Mouse (Mus musculus) gastrocnemius, adult 18-20 months (tissue): ENCODE results near the gene Bcas3. TPM values are rescaled to one million over a fixed set of nuclear protein-coding genes. Genes with fewer than 3 reads are reported as not detected.
"Not testable (repeated sequence)": the region's sequence is repeated elsewhere in the genome, so short reads cannot be mapped to it uniquely, and the experiment has no call there.

Source experiments
- DNase-seq: peaks from one replicate; pipeline ENCODE4 v3.0.0; 2021; ENCODE audit warnings: low spot score
- total RNA-seq, 2 experiments: library from RNA; stranded (reverse); gene quantifications; 2 replicates each; pipeline ENCODE4 v1.2.3; 2021

The Bcas3 gene
- total RNA-seq, 2 experiments from 2014 or later: 40.7 to 47.3 TPM

DNA sequence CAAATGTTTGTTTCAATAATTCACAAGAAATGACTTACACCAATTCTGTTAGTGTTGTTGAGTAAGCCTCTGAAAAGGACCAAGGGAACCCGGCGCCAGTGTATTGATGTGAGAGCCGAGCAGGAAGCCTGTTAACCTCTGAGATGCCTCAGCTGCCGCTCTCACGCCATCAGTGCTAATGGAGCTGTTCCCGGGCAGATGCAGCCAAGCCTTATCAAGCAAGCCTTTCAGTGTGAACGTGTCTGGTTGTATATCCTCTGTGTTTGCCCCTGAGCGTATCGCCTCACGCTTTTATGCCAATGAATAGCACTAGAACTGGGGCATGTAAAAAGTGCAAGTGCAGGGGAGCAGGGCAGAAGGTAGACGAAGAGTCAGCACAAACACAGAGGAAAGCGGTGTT is 121.4 kb downstream of the Bcas3 start:
- no peak for DNase-seq

DNA sequence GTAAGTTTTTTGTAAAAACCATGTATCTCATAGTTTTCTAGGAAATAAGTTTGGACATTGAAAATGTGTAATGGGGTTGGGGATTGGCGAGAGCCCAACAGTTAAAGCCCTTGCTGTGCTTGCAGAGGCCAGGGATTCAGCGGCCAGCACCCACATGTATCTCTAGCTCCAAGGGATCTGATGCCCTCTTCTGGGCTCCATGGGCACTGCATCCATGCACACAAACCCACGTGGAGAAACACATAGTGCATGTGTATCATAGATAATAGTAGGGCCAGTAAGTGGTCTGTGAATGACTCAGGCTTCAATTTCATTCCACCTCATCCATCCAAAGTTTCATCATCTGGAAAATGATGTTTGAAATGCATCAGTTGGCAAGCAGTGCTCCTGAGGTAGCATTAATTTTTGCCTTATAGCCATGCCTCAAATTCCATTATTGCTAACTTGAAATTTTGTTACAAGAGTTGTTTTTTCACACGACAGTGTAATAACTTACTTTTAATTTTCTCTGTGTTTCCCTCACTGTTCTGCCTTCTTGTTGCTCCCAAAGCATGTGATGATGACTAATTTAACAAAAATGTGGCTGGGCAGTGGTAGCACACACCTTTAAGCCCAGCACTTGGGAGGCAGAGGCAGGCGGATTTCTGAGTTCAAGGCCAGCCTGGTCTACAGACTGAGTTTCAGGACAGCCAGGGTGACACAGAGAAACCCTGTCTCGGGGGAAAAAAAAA is 129.9 kb downstream of the Bcas3 start:
- DNase-seq: peak; percentile 12

DNA sequence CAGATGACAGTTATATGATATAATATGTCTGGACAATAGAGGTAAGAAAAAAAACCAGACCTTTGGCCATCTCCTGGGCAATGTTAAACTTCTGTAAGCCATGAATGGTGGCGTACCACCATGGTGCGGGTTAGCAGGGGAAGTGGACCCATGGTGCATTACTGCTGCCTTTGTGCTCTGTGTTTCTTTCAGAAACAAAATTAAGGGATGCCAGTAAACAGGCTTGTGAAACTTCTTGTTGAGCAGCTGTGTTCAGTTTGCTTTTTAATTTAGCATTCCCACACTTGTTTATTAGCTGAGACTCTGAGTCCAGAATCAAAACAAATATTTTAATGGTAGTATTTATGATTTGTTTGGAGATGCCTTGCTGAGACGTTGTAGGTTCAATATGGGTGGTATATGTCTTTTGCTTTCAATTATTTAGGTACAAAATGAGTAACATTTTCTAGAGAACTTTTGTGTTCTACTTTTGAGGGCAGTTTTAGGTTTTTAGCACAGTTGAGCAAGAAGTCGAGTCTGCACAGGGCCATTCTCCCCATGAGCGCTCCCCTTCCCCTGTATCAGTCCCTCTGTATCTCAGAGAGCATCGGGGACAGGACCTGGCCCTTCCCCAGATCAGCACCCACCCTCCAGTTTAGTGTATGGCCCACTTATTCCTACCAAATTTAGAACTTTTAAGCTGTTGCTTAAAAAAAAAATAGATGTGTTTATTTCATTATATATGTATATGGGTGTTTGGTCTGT is 132.4 kb downstream of the Bcas3 start:
- no peak for DNase-seq

DNA sequence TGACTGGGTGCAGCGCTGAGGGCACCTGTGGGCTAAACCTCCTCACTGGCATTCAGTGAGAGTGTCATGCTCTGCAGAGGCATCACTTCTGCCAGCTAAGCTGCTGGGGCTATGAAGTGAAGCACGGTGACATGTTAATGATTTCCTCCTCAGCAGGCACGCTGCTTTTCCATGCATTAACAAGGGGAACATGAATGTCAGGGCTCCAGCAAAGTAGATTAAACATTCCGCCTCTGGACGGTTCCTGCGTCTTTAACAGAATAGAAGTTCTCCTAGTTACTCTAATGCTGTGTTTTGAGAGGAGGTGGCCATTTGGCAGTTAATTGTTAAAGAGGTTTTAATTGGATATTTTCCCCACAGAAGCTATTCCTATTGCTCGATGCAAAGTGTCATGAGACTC is 134.5 kb downstream of the Bcas3 start:
- DNase-seq: no peak

DNA sequence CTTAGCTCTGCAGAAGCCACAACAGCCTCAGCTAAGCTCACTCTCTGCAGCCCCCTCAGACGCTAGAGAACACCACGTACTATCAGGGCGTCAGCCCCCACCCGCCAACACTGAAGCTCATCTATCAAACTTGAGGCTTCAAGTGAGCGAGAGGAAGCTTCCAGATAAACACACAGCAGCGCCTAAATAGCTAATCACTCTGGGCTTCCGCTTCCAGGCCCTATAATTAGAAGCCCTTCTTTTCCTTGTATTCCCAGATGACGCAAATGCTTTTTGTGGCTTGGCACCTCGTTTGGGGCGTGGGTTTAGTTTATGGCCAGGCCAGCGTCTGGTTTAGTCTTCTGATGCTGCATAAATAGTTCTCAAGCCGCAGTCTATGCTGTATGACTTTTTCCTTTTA is 139.3 kb downstream of the Bcas3 start:
- peak; percentile 87 for DNase-seq

DNA sequence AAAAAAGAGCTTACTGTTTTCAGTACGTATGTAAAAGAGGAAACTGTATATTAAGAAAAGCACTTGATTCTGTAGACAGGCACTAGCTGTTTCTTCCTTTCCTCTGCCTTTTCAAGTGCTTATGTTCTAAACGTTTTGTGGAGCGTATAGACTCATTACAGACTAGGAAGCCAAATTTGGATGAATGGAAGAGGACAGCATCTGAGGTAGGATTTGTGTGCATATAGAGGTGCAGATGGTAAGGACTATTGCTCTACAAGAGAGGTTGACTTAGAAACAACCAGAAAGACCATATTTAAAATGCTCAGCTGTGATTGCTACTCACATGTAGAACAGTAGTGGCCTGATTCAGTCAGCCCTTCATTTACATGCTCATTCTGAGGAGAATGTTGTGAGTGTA is 139.7 kb downstream of the Bcas3 start:
- DNase-seq: no peak

DNA sequence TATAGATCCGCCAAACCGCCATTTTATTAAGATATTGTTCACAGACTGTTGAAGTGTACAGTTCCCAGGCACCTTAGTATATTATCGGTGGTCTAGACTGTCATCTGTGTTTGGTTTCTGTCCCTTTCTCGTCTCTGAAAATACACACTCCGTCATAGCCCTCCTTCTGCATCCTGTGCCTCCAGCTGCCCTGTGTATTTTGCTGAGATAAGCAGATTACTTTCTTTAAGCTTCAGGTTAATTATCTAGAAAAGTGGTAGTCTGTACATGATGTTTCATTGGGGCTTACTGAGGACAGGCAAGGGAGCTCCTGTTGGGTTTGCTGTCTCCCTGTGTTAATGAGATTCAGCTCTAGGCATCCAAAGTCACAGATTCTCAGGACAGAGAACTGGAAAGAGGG is 146.6 kb downstream of the Bcas3 start:
- no peak for DNase-seq

DNA sequence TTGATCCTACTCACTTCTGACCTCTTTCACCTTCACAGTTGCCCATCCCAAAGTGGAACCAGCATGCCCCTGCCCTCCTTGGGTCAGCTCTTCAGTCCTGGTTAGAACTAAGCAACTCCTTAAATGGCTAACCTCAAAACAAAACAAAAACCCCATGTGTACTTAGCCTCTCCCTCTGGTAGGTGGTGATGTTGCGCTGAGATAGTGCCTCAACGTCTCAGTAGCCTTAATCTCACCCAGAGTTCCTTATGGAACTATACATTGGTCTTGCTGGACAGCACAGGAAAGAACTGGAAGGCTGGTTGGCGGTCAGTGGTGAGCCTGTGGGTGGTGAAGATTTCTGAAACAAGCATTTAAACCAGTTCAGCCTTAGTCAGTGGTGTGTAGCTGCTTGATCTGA is 149.1 kb downstream of the Bcas3 start:
- no peak for DNase-seq

DNA sequence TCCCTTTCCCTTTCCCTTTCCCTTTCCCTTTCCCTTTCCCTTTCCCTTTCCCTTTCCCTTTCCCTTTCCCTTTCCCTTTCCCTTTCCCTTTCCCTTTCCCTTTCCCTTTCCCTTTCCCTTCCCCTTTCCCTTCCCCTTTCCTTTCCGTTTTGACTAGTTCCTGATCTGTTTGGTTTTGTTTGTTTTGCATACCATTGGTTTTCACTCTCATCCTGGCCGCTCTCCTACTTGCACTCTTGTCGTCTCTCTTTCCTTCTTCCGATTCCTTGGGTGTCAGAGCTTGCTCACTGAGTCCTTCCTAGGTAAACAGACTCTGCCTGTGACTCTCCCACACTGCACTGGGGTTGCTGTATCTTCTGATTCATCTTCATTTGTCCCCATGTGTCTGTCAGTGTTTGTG is 151.8 kb downstream of the Bcas3 start:
- DNase-seq: not testable (repeated sequence)

DNA sequence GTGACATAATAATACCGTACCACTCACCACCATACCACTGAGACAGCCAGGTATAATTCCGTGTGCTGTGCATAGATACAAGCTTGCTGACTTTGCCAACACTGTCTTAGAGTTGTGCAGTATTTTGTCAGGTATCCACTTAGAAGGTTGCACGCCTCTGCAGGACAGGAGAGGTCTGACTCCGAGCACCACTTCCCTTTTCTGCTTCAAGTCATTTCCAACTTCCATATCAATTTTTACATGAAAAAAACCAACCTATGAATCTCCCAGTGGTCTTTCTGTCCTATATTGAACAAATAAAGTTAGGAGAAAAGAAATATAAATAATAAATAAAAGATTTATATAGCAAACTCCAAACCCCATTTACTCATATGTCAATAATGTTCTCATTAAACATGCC is 152.8 kb downstream of the Bcas3 start:
- DNase-seq: no peak

DNA sequence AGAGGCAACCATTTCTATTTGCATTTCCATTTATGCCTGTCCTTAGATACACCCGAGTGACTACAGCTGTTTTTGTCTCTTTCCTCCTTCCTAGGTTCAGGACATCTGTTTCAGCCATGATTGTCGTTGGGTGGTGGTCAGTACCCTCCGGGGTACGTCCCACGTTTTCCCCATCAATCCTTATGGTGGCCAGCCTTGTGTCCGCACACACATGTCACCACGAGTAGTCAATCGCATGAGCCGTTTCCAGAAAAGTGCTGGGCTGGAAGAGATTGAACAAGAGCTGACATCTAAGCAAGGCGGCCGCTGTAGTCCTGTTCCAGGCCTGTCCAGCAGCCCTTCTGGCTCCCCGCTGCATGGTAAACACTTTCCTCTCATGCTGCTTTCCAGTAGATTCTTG is 156.4 kb downstream of the Bcas3 start:
- DNase-seq: no peak

DNA sequence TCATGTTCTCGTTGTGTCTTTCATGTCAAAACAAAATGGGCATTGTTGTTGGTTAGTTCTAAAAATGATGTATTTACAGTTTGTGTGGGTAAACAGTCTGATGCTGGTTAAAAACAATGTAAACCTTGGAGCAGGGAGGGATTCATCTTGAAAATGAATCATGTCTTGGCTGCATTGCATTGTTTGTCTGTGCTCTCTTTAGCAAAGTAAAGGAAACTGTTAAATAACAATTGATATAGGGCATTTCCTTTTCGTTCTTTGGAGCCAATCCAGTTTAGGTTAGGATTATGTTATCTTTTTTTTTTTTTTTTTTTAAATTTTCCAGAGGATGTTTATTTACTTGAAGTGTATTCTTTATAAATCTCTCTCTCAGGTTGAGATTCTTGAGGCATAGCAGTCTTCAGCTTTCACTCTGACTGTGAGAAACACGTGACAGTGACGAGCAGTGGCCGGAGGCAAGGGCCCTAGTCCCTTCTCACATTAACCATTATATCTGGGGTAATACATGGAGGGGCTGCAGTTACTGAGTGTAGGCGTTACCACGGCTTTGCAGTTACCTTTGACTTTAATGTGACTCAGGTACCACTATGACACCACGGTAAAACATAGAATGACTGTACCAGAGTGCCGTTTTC is 158.4 kb downstream of the Bcas3 start:
- DNase-seq: no peak

DNA sequence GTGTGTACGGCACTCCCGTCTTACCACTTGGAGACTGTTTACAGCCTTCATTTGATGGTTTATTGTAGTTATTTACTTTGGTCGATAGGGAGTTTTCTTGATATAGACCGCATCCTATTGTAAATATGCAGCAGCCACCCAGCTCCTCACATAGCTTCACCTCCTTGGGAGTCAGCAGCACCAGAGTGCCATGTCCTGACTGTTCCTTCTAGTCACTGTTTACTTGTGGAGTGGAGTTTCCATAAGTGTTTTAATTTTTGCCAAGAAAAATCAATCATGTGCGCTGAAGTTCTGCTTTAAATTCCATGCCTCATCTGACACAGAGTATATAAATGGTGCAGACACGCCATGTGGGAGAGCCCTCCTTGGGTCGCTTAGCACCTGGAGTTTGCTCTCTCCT is 163.8 kb downstream of the Bcas3 start:
- no peak for DNase-seq

DNA sequence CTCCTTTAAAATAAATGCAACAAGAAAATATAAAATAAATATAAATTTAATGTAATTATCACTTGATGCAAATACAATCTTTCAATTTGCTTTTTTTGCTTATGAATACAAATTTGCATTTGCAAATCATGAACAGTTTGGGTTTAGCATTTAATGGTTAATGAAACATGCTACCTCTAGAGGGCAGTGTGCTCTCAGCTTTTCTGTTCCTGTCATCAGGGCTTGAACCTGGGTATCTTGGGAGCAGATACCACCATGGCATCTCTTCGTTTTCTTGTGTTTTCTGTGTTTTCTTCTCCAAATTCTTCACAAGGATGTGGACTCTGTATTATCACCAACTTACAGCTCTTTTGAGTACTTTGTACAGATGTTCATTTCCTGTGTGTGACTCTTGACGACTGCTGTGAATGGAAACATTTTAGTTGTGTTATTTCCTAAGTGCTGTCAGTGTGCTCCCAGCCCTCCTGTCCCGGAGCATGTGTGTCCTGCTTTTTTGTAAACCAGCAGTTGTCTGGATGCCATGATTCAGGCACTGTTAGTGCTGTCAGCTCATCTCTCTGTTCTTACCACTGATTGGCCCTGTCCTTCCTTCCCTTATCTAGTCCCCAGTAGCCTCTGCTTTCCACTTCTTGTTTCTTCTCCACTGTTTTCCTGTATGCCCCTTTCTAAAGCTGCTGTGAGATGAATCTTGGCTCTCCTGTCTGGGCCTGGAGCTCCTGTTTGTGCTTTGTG is 165.2 kb downstream of the Bcas3 start:
- DNase-seq: peak; percentile 38

DNA sequence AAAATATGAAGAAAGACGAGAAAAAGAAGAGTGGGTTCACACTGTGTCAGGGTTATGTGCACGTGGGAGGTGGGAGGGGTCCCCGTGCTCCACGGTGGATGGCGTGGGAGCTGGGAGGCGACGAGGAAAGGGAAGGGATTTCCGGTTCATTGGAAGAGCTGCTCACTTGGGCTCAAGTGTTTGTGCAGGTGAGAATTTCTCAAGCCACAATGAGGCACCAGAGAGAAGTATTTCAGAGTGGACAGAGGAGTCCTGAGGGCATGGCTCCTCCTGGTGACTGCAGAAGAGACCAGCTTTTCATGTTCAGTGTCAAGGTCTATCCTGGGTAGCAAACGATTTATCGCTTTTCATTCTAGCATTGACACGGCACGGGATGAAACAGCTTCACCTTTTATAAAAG is 167.3 kb downstream of the Bcas3 start:
- no peak for DNase-seq

DNA sequence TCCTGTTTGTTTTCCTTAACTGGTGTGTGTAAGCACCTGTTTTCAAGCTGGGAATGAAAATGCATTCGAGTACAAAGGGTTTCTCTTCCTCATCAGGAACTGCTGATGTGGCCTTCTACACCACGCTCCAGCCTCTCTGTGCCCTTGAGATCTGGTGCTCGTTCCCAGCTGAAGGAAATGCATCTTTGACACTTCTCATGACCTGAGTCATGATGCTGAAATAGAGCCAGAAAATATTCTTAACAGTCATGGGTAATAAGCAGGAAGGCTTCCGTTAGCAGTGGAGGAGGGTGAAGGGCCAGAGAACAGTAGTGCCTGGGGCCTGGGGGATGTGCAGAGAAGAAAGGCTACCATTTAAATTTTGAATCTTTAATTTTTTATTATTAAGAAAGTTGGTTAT is 168.0 kb downstream of the Bcas3 start:
- DNase-seq: peak; percentile 47

DNA sequence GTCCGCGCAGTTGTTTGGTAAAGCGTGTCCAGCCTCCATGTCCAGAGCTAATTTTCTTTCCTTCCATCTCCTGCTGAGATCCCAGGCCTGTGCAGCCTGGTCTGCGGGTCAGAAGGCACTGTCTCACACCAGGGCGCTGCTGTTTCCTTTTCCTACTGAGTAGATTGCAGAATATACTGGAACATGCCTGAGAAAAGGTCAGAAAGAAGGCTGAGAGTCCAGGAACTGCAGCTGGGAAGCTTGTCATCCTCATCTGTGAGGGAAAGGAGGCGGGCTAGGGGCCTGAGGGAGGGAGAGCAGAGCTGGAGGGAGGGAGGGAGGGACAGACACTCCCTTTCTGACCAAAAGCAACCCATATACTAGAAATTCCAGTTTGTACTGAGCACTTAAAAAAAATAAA is 170.7 kb downstream of the Bcas3 start:
- DNase-seq: peak; percentile 43

DNA sequence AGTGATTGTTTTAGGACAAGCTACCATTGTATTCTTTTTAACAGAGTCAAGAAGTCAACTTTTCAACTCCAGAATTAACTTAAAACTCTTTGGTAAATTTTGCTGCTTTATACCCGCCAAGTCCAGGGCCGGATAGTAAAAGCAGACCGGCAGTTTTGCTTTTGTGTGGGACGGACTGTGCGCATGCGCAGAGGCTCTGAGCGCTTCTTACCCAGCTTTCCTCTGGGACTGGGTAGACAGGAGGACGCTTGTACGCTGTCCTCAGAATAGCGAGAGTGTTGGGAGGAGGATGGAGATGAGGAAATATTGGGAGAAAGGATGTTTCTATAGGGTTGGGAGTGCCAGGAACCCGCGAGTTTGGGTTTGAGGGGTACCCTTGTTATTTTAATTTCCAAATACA is 171.2 kb downstream of the Bcas3 start:
- DNase-seq: peak; percentile 78

DNA sequence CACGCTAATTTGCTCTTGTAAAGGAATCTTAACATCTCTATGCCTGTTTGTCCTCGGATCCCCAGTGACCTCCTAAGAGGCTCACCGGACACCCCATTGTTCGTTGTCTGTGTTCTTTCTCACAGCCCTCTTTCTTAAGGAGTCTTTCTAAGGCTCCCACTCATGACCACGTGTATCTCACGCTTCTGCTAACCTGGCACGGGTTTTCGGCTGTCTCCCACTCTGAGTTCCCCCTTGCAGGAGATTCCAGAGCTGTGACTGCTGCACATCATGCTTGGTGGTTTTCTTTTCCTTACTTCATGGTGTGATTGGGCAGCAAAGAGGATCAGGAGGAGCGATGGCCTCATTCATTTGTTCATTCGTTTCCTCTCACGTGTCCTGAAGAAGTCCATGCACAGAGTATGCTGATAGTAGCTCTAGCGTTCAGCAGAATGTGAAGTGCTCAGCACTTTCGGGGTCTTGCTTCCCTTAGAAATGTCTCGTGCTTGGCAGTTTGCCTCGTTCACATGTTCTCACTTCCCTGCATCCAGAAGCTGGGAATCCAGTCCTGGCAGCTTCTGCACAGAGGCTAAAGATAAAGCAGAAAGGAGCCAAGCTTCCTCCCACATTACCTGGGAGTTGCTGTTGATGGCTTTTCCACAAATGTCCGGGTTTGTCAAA is 172.0 kb downstream of the Bcas3 start:
- peak; percentile 46 for DNase-seq

DNA sequence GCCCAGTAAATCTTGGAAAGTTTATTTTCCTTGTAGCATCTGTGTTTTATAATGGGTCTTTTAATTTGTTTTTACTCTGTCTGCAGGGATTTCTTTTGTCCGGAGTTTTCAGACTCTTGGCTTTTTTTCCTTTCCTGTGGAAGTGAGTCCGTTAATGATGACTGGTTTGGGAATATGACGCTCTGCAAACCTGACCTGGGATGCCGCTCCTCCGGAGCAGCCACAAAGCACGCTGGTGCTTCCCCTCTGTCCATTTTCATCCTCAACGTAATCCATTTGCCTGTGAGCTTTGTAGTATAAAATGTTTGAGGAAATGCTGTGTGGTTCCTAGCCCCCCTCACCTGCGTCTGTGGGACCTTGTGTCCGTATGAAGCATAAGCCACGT is 172.5 kb downstream of the Bcas3 start:
- DNase-seq: peak; percentile 9

DNA sequence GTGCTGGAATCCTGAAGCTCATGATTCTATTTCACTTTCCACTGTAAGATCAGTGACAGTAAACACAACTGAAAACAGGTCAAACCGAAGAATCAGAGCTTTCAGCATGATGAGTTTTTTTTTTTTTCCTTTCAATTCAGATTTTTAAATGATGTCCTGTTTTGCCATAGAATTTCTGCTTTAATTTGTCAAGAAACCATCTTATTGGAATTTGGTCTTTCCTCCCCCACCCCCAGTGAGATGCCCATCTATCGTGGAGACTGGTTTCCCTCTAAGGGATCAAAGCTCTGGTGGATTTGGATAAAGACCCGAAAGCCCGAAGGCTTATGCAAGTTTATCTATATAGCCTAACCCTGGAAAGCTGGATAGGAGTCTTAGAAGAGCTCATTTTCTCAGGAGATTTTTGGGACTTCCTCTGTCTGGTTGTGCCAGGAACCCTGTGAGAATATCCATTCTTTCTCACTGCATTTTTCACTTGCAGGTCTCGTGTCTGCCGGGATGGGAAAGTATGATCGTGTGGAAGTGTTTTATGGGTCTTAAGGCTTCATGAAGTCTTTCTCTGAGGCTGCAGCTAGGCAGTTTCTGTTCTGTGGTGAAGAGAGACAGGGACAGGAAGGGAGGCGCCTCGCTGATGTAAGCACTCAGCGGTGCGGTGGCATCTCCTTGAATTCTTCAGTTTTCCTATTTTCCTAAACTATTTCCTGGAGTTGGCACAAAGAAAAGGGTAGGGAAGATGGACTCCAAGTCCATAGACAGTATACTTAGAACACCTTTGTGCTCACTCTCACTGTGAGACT is 173.2 kb downstream of the Bcas3 start:
- DNase-seq: no peak
